Mouse (Mus musculus) heart, embryonic 12.5 days (tissue): ENCODE data around the gene Fasl. TPM values are rescaled to one million over a fixed set of nuclear protein-coding genes. Genes with fewer than 3 reads are reported as not detected.

ENCODE experiments used
- ATAC-seq: fragments of 200-750 bp; cut with Nextera tagmentation; 2 replicates; pipeline ENCODE4 v1.8.0; 2017; ENCODE audit warnings: moderate TSS enrichment, moderate library complexity; ENCODE audit not compliant: insufficient number of reproducible peaks, low FRiP score
- H3K27ac ChIP-seq: fragments of 300-500 bp; sonication (generic); 2 replicates; pipeline ENCODE4 v1.5.1; 2016; ENCODE audit warnings: mild to moderate bottlenecking, moderate library complexity; ENCODE audit not compliant: poor library complexity, severe bottlenecking
- H3K27me3 ChIP-seq: fragments of 300-500 bp; sonication (generic); replicated peaks from 2 replicates; pipeline ENCODE4 v1.6.1; 2016; ENCODE audit warnings: mild to moderate bottlenecking, moderate library complexity
- H3K36me3 ChIP-seq: fragments of 300-500 bp; sonication (generic); 2 replicates; pipeline ENCODE4 v1.6.1; 2016; ENCODE audit warnings: mild to moderate bottlenecking, moderate library complexity
- H3K4me1 ChIP-seq: fragments of 300-500 bp; sonication (generic); replicated peaks from 2 replicates; pipeline ENCODE4 v1.6.1; 2016; ENCODE audit warnings: mild to moderate bottlenecking
- H3K4me2 ChIP-seq: fragments of 300-500 bp; sonication (generic); 2 replicates; pipeline ENCODE4 v1.6.1; 2016; ENCODE audit warnings: mild to moderate bottlenecking, moderate library complexity
- H3K4me3 ChIP-seq: fragments of 300-500 bp; sonication (generic); 2 replicates; pipeline ENCODE4 v1.5.1; 2016; ENCODE audit warnings: mild to moderate bottlenecking
- H3K9ac ChIP-seq: fragments of 300-500 bp; sonication (generic); 2 replicates; pipeline ENCODE4 v1.6.1; 2016; ENCODE audit warnings: mild to moderate bottlenecking, moderate library complexity
- H3K9me3 ChIP-seq: fragments of 300-500 bp; sonication (generic); replicated peaks from 2 replicates; pipeline ENCODE4 v1.6.1; 2016; ENCODE audit warnings: mild to moderate bottlenecking, moderate library complexity
- WGBS: fragments of 180-500 bp; shearing (Covaris S2); methylation state at CpG from one replicate; pipeline ENCODE4 v1.1.7; 2016; 5-methylcytosine and 5-hydroxymethylcytosine counted together
- polyA plus RNA-seq: library from polyadenylated mRNA; unstranded; fragments of >200 nt; fragmentation: Nextera tagmentation; extraction: Ambion mirVana; gene quantifications from 2 replicates; pipeline ENCODE4 v1.2.1, GENCODE M21; 2016

Fasl gene
- polyA plus RNA-seq: not detected in 2 replicates

- WGBS: 71% methylated on average over 9 of the region's 9 CpGs
- no peaks in the 10 kb centered on the region for H3K27me3 ChIP-seq
- H3K36me3 ChIP-seq: no peaks in the 10 kb centered on the region
- no peak within 1 kb of the TSS for H3K9ac ChIP-seq
- H3K27ac ChIP-seq: no peak within 1 kb of the TSS
- no peak for ATAC-seq
- H3K4me2 ChIP-seq: no peak within 1 kb of the TSS
- no peak within 1 kb of the TSS for H3K4me3 ChIP-seq
- H3K4me1 ChIP-seq: 0 out of 2 replicates have a peak, but pooled peaks cover 2% of the 10 kb centered on the region
- no peaks in the 10 kb centered on the region for H3K9me3 ChIP-seq
Measured at GRCm38 (mm10) chr1:161788339-161788738, at the start of gene Fasl. TSS of gene Fasl (minus strand) at chr1:161788495.

- Histone ChIP-seq H3K27ac (no peak overlapping the region), H3K4me2 (no peak overlapping the region), H3K27me3 (no peaks in the 10 kb centered on the region), H3K36me3 (peaks cover 26% of the 10 kb centered on the region), H3K4me3 (no peak overlapping the region), H3K4me1 (no peaks in the 10 kb centered on the region), H3K9ac (no peak overlapping the region), H3K9me3 (no peaks in the 10 kb centered on the region)
- WGBS: 95% methylated on average over 2 of the region's 2 CpGs
- no peak for ATAC-seq
Measured at GRCm38 (mm10) chr1:161826677-161827076, 38.4 kb upstream of the Fasl start.

- 60% methylated on average over 5 of the region's 5 CpGs for WGBS
- no peaks in the 10 kb centered on the region for H3K9me3 ChIP-seq
- no peak for ATAC-seq
- H3K27me3 ChIP-seq: no peaks in the 10 kb centered on the region
- no peak overlapping the region for H3K4me3 ChIP-seq
- H3K4me2 ChIP-seq: no peak overlapping the region
- no peak overlapping the region for H3K9ac ChIP-seq
- H3K4me1 ChIP-seq: peaks cover 5% of the 10 kb centered on the region; the same call in 1 of the 2 replicates
- peak overlapping the region; percentile 30; the same call in 1 of the 2 replicates for H3K27ac ChIP-seq
- 0 out of 2 replicates have a peak, but pooled peaks cover 3% of the 10 kb centered on the region for H3K36me3 ChIP-seq
Measured at GRCm38 (mm10) chr1:161809428-161809827, 21.1 kb upstream of the Fasl start.

DNA sequence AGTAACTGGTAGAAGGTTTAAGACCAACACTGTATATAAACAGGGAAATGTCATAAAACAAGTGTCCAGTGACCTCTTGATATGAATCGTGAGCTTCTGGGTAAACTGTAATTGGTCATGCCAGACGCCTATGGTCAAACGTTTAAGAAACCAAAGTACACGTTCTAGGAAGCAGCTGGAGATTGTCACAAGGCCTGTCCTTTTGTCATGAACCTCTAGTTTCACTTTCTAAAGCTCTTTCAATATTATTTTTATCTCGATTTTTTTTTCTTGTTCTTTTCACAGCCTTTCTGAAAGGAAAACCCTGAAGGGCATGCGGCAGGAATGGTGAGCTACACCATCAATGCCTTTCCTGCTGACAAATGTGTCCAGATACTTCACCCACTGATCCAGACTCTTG, 20.7 kb upstream of the Fasl start:
- Histone ChIP-seq H3K4me2 (no peak overlapping the region), H3K9me3 (no peaks in the 10 kb centered on the region), H3K27ac (0 out of 2 replicates have a peak overlapping the region, but pooled peaks have one; percentile 30), H3K27me3 (no peaks in the 10 kb centered on the region), H3K4me3 (no peak overlapping the region), H3K9ac (no peak overlapping the region), H3K36me3 (0 out of 2 replicates have a peak, but pooled peaks cover 3% of the 10 kb centered on the region), H3K4me1 (peaks cover 5% of the 10 kb centered on the region; the same call in 1 of the 2 replicates)
- WGBS: 54% methylated on average over 6 of the region's 6 CpGs
- ATAC-seq: no peak

- Histone ChIP-seq H3K4me3 (no peak overlapping the region), H3K36me3 (0 out of 2 replicates have a peak, but pooled peaks cover 3% of the 10 kb centered on the region), H3K9ac (no peak overlapping the region), H3K4me1 (peaks cover 5% of the 10 kb centered on the region; the same call in 1 of the 2 replicates), H3K4me2 (no peak overlapping the region), H3K9me3 (no peaks in the 10 kb centered on the region), H3K27me3 (no peaks in the 10 kb centered on the region), H3K27ac (no peak overlapping the region)
- ATAC-seq: no peak
- 83% methylated on average over 8 of the region's 8 CpGs for WGBS
Measured at GRCm38 (mm10) chr1:161804541-161804971, 16.3 kb upstream of the Fasl start.

DNA sequence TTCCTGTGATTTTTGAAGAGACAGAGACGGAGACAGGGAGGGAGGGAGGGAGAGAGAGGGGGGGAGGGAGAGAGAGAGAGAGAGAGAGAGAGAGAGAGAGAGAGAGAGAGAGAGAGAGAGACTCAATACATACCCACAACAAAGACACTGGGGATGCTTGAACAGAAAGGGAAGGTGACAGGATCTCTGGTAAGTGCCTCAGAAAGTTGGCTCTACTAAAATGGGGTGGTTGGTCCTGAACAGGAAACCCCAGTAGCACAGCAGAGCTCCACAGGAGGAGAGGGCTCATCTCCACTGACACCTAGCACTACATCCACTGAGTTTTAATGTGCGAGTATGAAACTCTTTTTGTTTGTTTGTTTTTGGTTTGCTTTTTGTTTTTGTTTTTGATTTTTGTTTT, 13.0 kb upstream of the Fasl start:
- 75% methylated on average over 2 of the region's 2 CpGs for WGBS
- ATAC-seq: no peak
- no peaks in the 10 kb centered on the region for H3K36me3 ChIP-seq
- no peaks in the 10 kb centered on the region for H3K4me1 ChIP-seq
- H3K4me2 ChIP-seq: no peak overlapping the region
- H3K27me3 ChIP-seq: no peaks in the 10 kb centered on the region
- H3K4me3 ChIP-seq: no peak overlapping the region
- no peaks in the 10 kb centered on the region for H3K9me3 ChIP-seq
- H3K27ac ChIP-seq: no peak overlapping the region
- H3K9ac ChIP-seq: no peak overlapping the region

DNA sequence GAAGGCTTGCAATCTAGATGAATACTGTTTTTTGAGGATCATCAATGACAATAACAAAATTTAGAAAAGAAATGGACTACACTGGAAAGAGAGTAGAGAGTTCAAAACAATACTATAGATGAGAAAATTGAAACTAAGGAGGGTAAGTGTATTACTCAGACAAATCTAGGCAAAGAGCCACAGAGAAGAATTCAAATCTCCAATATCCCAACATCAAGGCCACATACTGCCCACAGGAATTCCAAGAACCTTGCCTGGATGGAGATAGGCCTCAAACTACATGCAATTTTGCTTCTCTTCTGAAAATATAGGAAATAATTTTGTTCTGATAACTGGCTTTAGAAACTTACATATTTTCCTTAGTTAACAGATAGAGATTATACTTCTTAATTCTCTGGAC, 12.0 kb upstream of the Fasl start:
- Histone ChIP-seq H3K4me1 (no peaks in the 10 kb centered on the region), H3K4me2 (no peak overlapping the region), H3K27ac (no peak overlapping the region), H3K36me3 (no peaks in the 10 kb centered on the region), H3K9me3 (no peaks in the 10 kb centered on the region), H3K9ac (no peak overlapping the region), H3K4me3 (no peak overlapping the region), H3K27me3 (no peaks in the 10 kb centered on the region)
- no peak for ATAC-seq

DNA sequence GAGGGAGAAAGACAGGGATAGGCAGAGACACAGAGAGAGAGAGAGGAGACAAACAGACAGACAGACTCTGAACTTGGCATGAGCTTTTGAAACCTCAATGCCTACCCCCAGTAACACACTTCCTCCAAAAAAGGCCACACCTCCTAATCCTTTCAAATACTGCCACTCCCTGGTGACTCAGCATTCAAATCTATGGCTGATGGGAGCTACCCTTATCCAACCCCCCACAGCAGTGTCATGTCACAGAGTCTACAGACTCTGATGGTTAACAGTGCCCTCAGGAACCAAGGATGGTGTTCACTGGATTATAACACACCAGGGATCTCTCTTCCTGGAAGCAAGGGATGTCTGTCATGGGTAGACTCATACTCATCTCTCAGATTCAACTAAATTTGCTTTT, 11.5 kb upstream of the Fasl start:
- Histone ChIP-seq H3K4me3 (no peak overlapping the region), H3K9me3 (no peaks in the 10 kb centered on the region), H3K36me3 (no peaks in the 10 kb centered on the region)

GRCm38 (mm10) chr1:161798866-161799265, 10.6 kb upstream of the Fasl start:
- Histone ChIP-seq H3K4me1 (no peaks in the 10 kb centered on the region), H3K36me3 (no peaks in the 10 kb centered on the region), H3K4me3 (no peak overlapping the region), H3K4me2 (no peak overlapping the region), H3K27me3 (no peaks in the 10 kb centered on the region), H3K9me3 (no peaks in the 10 kb centered on the region), H3K9ac (no peak overlapping the region), H3K27ac (no peak overlapping the region)
- ATAC-seq: no peak
- WGBS: 89% methylated on average over 3 of the region's 3 CpGs

More for the DNA sequence above, 11.5 kb upstream of the Fasl start:
- Histone ChIP-seq H3K4me1 (no peaks in the 10 kb centered on the region), H3K4me2 (no peak overlapping the region), H3K9ac (no peak overlapping the region), H3K27ac (no peak overlapping the region), H3K27me3 (no peaks in the 10 kb centered on the region)
- no peak for ATAC-seq

DNA sequence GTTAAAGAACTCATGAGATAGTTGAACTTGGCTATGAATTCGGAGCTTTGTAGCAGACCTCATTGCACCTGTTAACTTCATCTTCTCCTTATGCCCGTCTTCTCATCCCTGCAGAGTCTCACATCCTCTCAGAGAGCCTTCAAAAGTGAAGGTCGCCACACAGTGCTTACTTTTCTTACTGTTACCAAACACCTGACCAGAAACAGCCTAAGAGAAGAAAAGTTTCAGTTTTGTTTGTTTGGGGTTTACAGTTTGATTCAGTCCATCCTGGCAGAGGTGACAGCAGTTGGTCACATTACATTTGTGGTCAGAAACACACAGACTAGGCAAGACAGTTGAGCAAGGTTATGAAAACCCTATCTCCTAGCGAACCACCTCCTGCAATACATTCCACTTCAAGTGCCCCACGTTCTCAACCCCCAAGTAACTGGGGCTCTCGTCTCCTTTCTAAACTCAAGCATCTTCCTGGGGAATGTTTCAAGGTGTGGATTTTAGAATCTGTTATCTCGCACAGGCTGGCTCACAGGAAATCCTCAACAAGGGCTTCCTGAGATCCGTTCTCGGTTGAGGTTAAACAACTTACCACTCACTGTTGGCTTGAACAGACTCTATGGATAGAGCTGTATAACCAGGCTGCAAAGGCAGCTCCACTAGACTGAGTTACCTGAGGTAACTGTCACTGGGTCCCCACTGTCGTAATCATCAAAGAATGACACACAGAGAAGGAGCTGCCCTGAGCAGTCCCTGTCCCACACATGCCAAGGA, 6.3 kb upstream of the Fasl start:
- no peaks in the 10 kb centered on the region for H3K9me3 ChIP-seq
- 62% methylated on average over 10 of the region's 10 CpGs for WGBS
- H3K4me2 ChIP-seq: no peak overlapping the region
- no peaks in the 10 kb centered on the region for H3K27me3 ChIP-seq
- no peaks in the 10 kb centered on the region for H3K4me1 ChIP-seq
- H3K4me3 ChIP-seq: no peak overlapping the region
- no peak overlapping the region for H3K9ac ChIP-seq
- no peaks in the 10 kb centered on the region for H3K36me3 ChIP-seq
- no peak for ATAC-seq
- no peak overlapping the region for H3K27ac ChIP-seq

DNA sequence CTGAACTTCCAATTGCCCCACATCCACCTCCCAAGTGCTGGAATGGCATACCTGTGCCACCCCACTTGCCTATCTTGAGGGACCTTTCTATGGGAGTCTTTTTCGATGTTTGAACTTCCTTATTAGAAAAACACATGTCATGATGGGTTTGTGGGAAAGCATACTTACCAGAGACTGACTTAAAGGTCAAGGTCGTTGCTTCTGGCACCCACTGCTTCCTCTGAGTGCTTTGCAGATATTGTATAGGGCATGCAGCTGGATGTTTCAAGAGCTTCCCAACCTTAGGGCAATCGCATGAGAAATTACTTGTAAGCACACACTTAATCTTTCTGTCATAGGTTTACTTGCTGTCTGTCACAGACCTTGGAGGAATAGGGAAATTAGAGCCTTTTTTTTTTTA, 5.0 kb upstream of the Fasl start:
- no peaks in the 10 kb centered on the region for H3K9me3 ChIP-seq
- whole genome bisulfite sequencing: 71% methylated on average over 3 of the region's 3 CpGs
- no peak overlapping the region for H3K4me2 ChIP-seq
- no peak overlapping the region for H3K27ac ChIP-seq
- H3K9ac ChIP-seq: no peak overlapping the region
- H3K4me3 ChIP-seq: no peak overlapping the region
- no peaks in the 10 kb centered on the region for H3K27me3 ChIP-seq
- H3K4me1 ChIP-seq: 0 out of 2 replicates have a peak, but pooled peaks cover 2% of the 10 kb centered on the region
- H3K36me3 ChIP-seq: no peaks in the 10 kb centered on the region
- ATAC-seq: no peak

GRCm38 (mm10) chr1:161792687-161792969, 4.3 kb upstream of the Fasl start:
- H3K4me2 ChIP-seq: no peak overlapping the region
- H3K4me3 ChIP-seq: no peak overlapping the region
- 80% methylated on average over 4 of the region's 4 CpGs for WGBS
- H3K36me3 ChIP-seq: no peaks in the 10 kb centered on the region
- ATAC-seq: no peak
- H3K4me1 ChIP-seq: 0 out of 2 replicates have a peak, but pooled peaks cover 2% of the 10 kb centered on the region
- H3K9me3 ChIP-seq: no peaks in the 10 kb centered on the region
- H3K27me3 ChIP-seq: no peaks in the 10 kb centered on the region
- no peak overlapping the region for H3K27ac ChIP-seq
- no peak overlapping the region for H3K9ac ChIP-seq
